Mouse (Mus musculus): ENCODE data around the gene Stim1.

- no peak for TF ChIP-seq POLR2AphosphoS2 (IDR thresholded peaks at IDR 0.05; ENCODE audit: insufficient read length, low read depth)
- no peak for TF ChIP-seq E2F4 (IDR thresholded peaks at IDR 0.05; ENCODE audit: insufficient read depth)
- TF ChIP-seq POLR2A (IDR thresholded peaks at IDR 0.05; ENCODE audit: insufficient read length, low read depth): no peak
- TF ChIP-seq MYOG (IDR thresholded peaks at IDR 0.05; ENCODE audit: control insufficient read depth in 1 of 3, insufficient read depth in 1 of 3, insufficient read length in 2 of 3, low read depth in 2 of 3): no peak
- TF ChIP-seq CEBPB (IDR thresholded peaks at IDR 0.05; ENCODE audit: insufficient read depth, poor library complexity, severe bottlenecking): no peak
- TF ChIP-seq MAX (IDR thresholded peaks at IDR 0.05; ENCODE audit: low read depth): no peak
- no peak for TF ChIP-seq USF1 (IDR thresholded peaks at IDR 0.05; ENCODE audit: low read depth)
- no peak for TF ChIP-seq TCF12 (IDR thresholded peaks at IDR 0.05; ENCODE audit: insufficient read depth, poor library complexity, severe bottlenecking)
- no peak for TF ChIP-seq MYOD1 (IDR thresholded peaks at IDR 0.05; ENCODE audit: control insufficient read depth in 1 of 3, insufficient read length in 2 of 3, low read depth in 2 of 3)
- no peak for TF ChIP-seq REST (IDR thresholded peaks at IDR 0.05; ENCODE audit: insufficient read depth, insufficient read length)
Measured at GRCm38 (mm10) chr7:102229814-102230213, 37.8 kb upstream of the Stim1 start.

Data from myocyte (in vitro differentiated cells).